ENCODE assay signal across 35 mouse cellular contexts in genomic region chr1:54542920-54543319, GRCm38 (mm10).
"Had no signal": no experiment of that assay in that cellular context is flagged by ENCODE, and none has a peak within 500 bp of the region (broad histone marks: within the 10 kb centered on the region; RNA-seq: fewer than 3 reads in every experiment).

No protein-coding gene starts in this region.

- H3K4me1 ChIP-seq: heart, embryonic 10.5 days; heart, embryonic 12.5 days; heart, embryonic 13.5 days; heart, embryonic 15.5 days; hindbrain, embryonic 10.5 days; hindbrain, embryonic 12.5 days; hindbrain, embryonic 13.5 days; hindbrain, embryonic 15.5 days; intestine, embryonic 15.5 days; kidney, embryonic 15.5 days had no signal

- H3K9me3 ChIP-seq: heart, embryonic 10.5 days; heart, embryonic 12.5 days; heart, embryonic 13.5 days; heart, embryonic 15.5 days; hindbrain, embryonic 10.5 days; hindbrain, embryonic 12.5 days; hindbrain, embryonic 13.5 days; hindbrain, embryonic 15.5 days; intestine, embryonic 15.5 days; kidney, embryonic 15.5 days had no signal

- ATAC-seq: hindbrain, embryonic 16.5 days; hindbrain, postnatal 0 days; inflammation-experienced regulatory T-cells, adult 6 months; intestine, embryonic 15.5 days; intestine, embryonic 16.5 days; intestine, postnatal 0 days had no signal

- H3K27me3 ChIP-seq: heart, embryonic 12.5 days; heart, embryonic 13.5 days; heart, embryonic 15.5 days; hindbrain, embryonic 12.5 days; hindbrain, embryonic 13.5 days; hindbrain, embryonic 15.5 days; intestine, embryonic 15.5 days; kidney, embryonic 15.5 days had no signal

- H3K4me2 ChIP-seq: heart, embryonic 11.5 days; heart, embryonic 12.5 days; heart, embryonic 13.5 days; heart, embryonic 15.5 days; hindbrain, embryonic 12.5 days; hindbrain, embryonic 13.5 days; hindbrain, embryonic 14.5 days; hindbrain, embryonic 15.5 days; intestine, embryonic 15.5 days; kidney, embryonic 15.5 days had no signal

- H3K9ac ChIP-seq: heart, embryonic 12.5 days; heart, embryonic 13.5 days; heart, embryonic 15.5 days; hindbrain, embryonic 12.5 days; hindbrain, embryonic 13.5 days; hindbrain, embryonic 14.5 days; hindbrain, embryonic 15.5 days; intestine, embryonic 15.5 days; kidney, embryonic 15.5 days had no signal

- H3K27ac ChIP-seq: heart, embryonic 10.5 days; heart, embryonic 13.5 days; heart, embryonic 15.5 days; hindbrain, embryonic 10.5 days; hindbrain, embryonic 12.5 days; hindbrain, embryonic 13.5 days; hindbrain, embryonic 14.5 days; hindbrain, embryonic 15.5 days; hindbrain, postnatal 0 days; intestine, embryonic 15.5 days; kidney, embryonic 15.5 days; kidney, postnatal 0 days; layer of hippocampus, adult 2 months had no signal

- H3K4me3 ChIP-seq: heart, embryonic 10.5 days; heart, embryonic 12.5 days; heart, embryonic 13.5 days; heart, embryonic 15.5 days; hindbrain, embryonic 10.5 days; hindbrain, embryonic 12.5 days; hindbrain, embryonic 13.5 days; hindbrain, embryonic 15.5 days; intestine, embryonic 15.5 days; kidney, embryonic 15.5 days; layer of hippocampus, adult 2 months had no signal

- DNase-seq: heart, postnatal 10 days; heart, postnatal 14 days; heart, postnatal 36 days; heart, postnatal 4 days; kidney, adult 11 months; kidney, adult 18-20 months; kidney, adult 2 months; kidney, adult 8-10 months; kidney, adult 9 months; kidney, postnatal 10 days; kidney, postnatal 14 days; kidney, postnatal 25 days; kidney, postnatal 36 days; kidney, postnatal 4 days; layer of hippocampus, adult 9-11 months; layer of hippocampus, postnatal 36 days had no signal
